In genomic region chr2:147364982-147365907, GRCm38 (mm10) we compare ENCODE assay signal across 9 mouse cellular contexts. TPM values are rescaled to one million over a fixed set of nuclear protein-coding genes. Genes with fewer than 3 reads are reported as not detected.
DNase-seq lines count a peak whose midpoint lies in the region; ATAC-seq and TF ChIP-seq lines count a peak whose summit lies in the region.
"Had no signal": no experiment of that assay in that cellular context is flagged by ENCODE, and none has a peak within 500 bp of the region (broad histone marks: within the 10 kb centered on the region; RNA-seq: fewer than 3 reads in every experiment).

No protein-coding gene starts in this region.

- no peak overlapping the region for H3K27ac ChIP-seq in lung, embryonic 14.5 days (ENCODE audit: low read depth)
- no peak overlapping the region for H3K27ac ChIP-seq in forebrain, embryonic 12.5 days
- H3K27ac ChIP-seq in intestine, postnatal 0 days (ENCODE audit: low read depth, low read length), result no peak overlapping the region
- H3K27ac ChIP-seq in stomach, embryonic 14.5 days (ENCODE audit: low read length), result no peak overlapping the region

- TF ChIP-seq CTCF in lung, embryonic 14.5 days (IDR thresholded peaks at IDR 0.05; ENCODE audit: low read depth), result no peak
- no peak for TF ChIP-seq CTCF in intestine, postnatal 0 days (IDR thresholded peaks at IDR 0.05; ENCODE audit: low read depth)

- peaks cover 92% of the 10 kb centered on the region for H3K27me3 ChIP-seq in lung, embryonic 14.5 days (ENCODE audit: insufficient read depth, low read length)
- peaks cover 92% of the 10 kb centered on the region for H3K27me3 ChIP-seq in forebrain, embryonic 12.5 days
- peaks cover 87% of the 10 kb centered on the region for H3K27me3 ChIP-seq in intestine, postnatal 0 days (replicated peaks; ENCODE audit: control insufficient read depth, insufficient read depth, low read length)
- H3K27me3 ChIP-seq in stomach, embryonic 14.5 days (ENCODE audit: control insufficient read depth, insufficient read depth, low read length), result peaks cover 75% of the 10 kb centered on the region

- no peaks in the 10 kb centered on the region for H3K36me3 ChIP-seq in lung, embryonic 14.5 days (ENCODE audit: insufficient read depth)
- no peaks in the 10 kb centered on the region for H3K36me3 ChIP-seq in forebrain, embryonic 12.5 days (replicated peaks)
- no peaks in the 10 kb centered on the region for H3K36me3 ChIP-seq in intestine, postnatal 0 days (ENCODE audit: control insufficient read depth, insufficient read depth)
- no peaks in the 10 kb centered on the region for H3K36me3 ChIP-seq in stomach, embryonic 14.5 days (ENCODE audit: control insufficient read depth, insufficient read depth, low read length)

- peak overlapping the region; percentile 54 for H3K4me2 ChIP-seq in lung, embryonic 14.5 days
- peak overlapping the region; percentile 45 for H3K4me2 ChIP-seq in forebrain, embryonic 12.5 days
- peak overlapping the region; percentile 30 for H3K4me2 ChIP-seq in intestine, postnatal 0 days (replicated peaks; ENCODE audit: low read depth)
- H3K4me2 ChIP-seq in stomach, embryonic 14.5 days (replicated peaks; ENCODE audit: low read depth, low read length), result peak overlapping the region; percentile 41

- no peaks in the 10 kb centered on the region for H3K9me3 ChIP-seq in lung, embryonic 14.5 days (ENCODE audit: low read depth, low read length)
- no peaks in the 10 kb centered on the region for H3K9me3 ChIP-seq in forebrain, embryonic 12.5 days
- H3K9me3 ChIP-seq in intestine, postnatal 0 days (ENCODE audit: control insufficient read depth), result no peaks in the 10 kb centered on the region
- no peaks in the 10 kb centered on the region for H3K9me3 ChIP-seq in stomach, embryonic 14.5 days (ENCODE audit: control insufficient read depth, low read depth, low read length)

- peak; percentile 75 for ATAC-seq in lung, embryonic 14.5 days (ENCODE audit: insufficient read depth)
- peak; percentile 67 for ATAC-seq in forebrain, embryonic 12.5 days (ENCODE audit: low FRiP score)
- ATAC-seq in intestine, postnatal 0 days, result no peak
- peak; percentile 70; the same call in 1 of the 2 replicates for ATAC-seq in stomach, embryonic 14.5 days (ENCODE audit: insufficient number of reproducible peaks, insufficient read depth, low FRiP score, low read depth)
- no peak for ATAC-seq in CD4-positive, CD25-positive, alpha-beta regulatory T cell, adult 4 months

- peak; percentile 51 for DNase-seq in lung, embryonic 14.5 days
- DNase-seq in lung, postnatal 14 days, result no peak
- no peak for DNase-seq in right cerebral cortex, postnatal 10 days (ENCODE audit: low spot score in 2 of 2)
- DNase-seq: kidney, postnatal 14 days had no signal

- no peak overlapping the region; the same call in 1 of the 2 replicates for H3K9ac ChIP-seq in lung, embryonic 14.5 days
- H3K9ac ChIP-seq in forebrain, embryonic 12.5 days, result no peak overlapping the region
- H3K9ac ChIP-seq in intestine, postnatal 0 days (ENCODE audit: low read depth, low read length), result no peak overlapping the region
- H3K9ac ChIP-seq in stomach, embryonic 14.5 days (replicated peaks; ENCODE audit: low read depth, low read length), result no peak overlapping the region

- 1% methylated on average over 79 of the region's 80 CpGs for WGBS in lung, embryonic 14.5 days
- under 1% methylated on average over 78 of the region's 80 CpGs for WGBS in forebrain, embryonic 12.5 days
- 1% methylated on average over 66 of the region's 80 CpGs for WGBS in intestine, postnatal 0 days
- WGBS in stomach, embryonic 14.5 days, result under 1% methylated on average over 59 of the region's 80 CpGs

- peak overlapping the region; percentile 29 for H3K4me3 ChIP-seq in lung, embryonic 14.5 days (ENCODE audit: low read depth, low read length)
- peak overlapping the region; percentile 32 for H3K4me3 ChIP-seq in forebrain, embryonic 12.5 days (replicated peaks)
- H3K4me3 ChIP-seq in intestine, postnatal 0 days (ENCODE audit: low read depth, low read length), result peak overlapping the region; percentile 9; the same call in 1 of the 2 replicates
- H3K4me3 ChIP-seq in stomach, embryonic 14.5 days (ENCODE audit: low read depth, low read length), result peak overlapping the region; percentile 15

- H3K4me1 ChIP-seq in lung, embryonic 14.5 days (ENCODE audit: insufficient read depth), result no peaks in the 10 kb centered on the region
- peaks cover 18% of the 10 kb centered on the region for H3K4me1 ChIP-seq in forebrain, embryonic 12.5 days
- no peaks in the 10 kb centered on the region for H3K4me1 ChIP-seq in intestine, postnatal 0 days (replicated peaks; ENCODE audit: control insufficient read depth, insufficient read depth, low read length)
- H3K4me1 ChIP-seq in stomach, embryonic 14.5 days (ENCODE audit: control insufficient read depth, insufficient read depth, low read length), result peaks cover 3% of the 10 kb centered on the region; the same call in 1 of the 2 replicates

RNA-seq across cellular contexts. Expression of gene Pax1, which starts 3.5 kb away (rescaled TPM):
- polyA plus RNA-seq in lung, embryonic 14.5 days (2014; fragmentation: Nextera tagmentation; extraction: Ambion mirVana), result 0.07 TPM in 1 of 2 replicates, not detected in the other
- polyA plus RNA-seq in forebrain, embryonic 12.5 days (2016; fragmentation: Nextera tagmentation; extraction: Ambion mirVana), result 1.4 and 2.2 TPM in 2 replicates
- polyA plus RNA-seq in intestine, postnatal 0 days (2015; fragmentation: Nextera tagmentation; extraction: Ambion mirVana), result 0.05 TPM in 1 of 2 replicates, not detected in the other
- not detected in 2 replicates for polyA plus RNA-seq in stomach, embryonic 14.5 days (2014; fragmentation: Nextera tagmentation; extraction: Ambion mirVana)
- polyA plus RNA-seq in CD4-positive, CD25-positive, alpha-beta regulatory T cell, adult 4 months (2017; shearing (Covaris generic)), result not detected
- polyA plus RNA-seq: small intestine, adult 2 months had no signal

Comparison
In these comparisons a context has a peak if more than half of its experiments do, and no peak if none do; other contexts are left out.
1. ATAC-seq: peak in lung, embryonic 14.5 days (single experiment), forebrain, embryonic 12.5 days (single experiment) and stomach, embryonic 14.5 days (single experiment); none in intestine, postnatal 0 days (single experiment) and CD4-positive, CD25-positive, alpha-beta regulatory T cell, adult 4 months (single experiment).
2. Peak in every context shown above with its lines, with median percentiles within 50 percentile points of each other: H3K4me2 ChIP-seq and H3K4me3 ChIP-seq.